Mouse (Mus musculus): ENCODE data around the gene Sec24a.

Sec24a gene

GRCm38 (mm10) chr11:51646751-51647667, 116.4 kb downstream of the Sec24a start:
- DNase-seq, result peak; percentile 56

- no peak for DNase-seq
Measured at GRCm38 (mm10) chr11:51646245-51646644, 117.2 kb downstream of the Sec24a start.

GRCm38 (mm10) chr11:51645293-51645692, 118.1 kb downstream of the Sec24a start:
- no peak for DNase-seq

DNA sequence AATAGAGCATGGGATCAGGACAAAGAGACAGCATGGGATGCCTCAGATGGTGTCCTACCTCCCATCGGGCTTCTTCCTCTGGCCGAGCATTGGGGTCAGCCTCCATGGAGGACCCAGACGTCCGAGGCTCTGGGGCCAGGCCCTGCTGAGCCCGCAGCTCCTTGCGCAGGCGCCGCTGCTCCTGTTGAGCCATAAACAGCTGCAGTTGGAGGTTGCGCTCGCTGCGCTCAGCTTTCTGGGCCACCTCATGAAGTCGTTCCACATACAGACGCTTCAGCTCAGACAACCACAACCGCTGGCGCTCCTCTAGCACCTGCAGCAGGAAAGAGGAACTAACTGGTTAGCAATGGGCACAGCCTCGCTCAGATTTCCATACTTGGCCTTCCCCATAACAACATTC, 119.2 kb downstream of the Sec24a start:
- DNase-seq, result peak; percentile 89

GRCm38 (mm10) chr11:51643761-51644160, 119.7 kb downstream of the Sec24a start:
- peak; percentile 80 for DNase-seq

DNA sequence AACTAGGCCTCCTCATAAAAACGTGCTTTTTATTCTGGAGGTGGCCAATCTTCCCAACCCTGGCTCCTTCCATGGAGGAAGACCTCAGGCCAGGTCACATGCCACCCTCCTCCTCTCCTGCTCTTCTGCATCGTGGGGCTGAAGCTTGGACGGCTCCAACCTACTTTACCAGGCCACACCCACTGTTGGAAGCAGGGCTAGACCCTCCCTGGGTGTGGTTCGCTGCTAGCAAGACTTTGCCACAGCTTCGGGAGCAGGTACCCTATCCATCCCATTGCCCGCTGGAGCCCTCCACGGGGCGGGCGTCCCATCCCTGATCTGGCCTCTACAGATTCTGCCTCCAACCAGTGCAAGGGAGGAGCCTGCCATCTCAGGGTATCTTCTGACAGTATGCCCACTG, 120.2 kb downstream of the Sec24a start:
- no peak for DNase-seq

Data from thymus, postnatal 14 days (tissue).